Mouse (Mus musculus) left cerebral cortex, adult 2 months (tissue): ENCODE results near the gene Rec114. TPM values are rescaled to one million over a fixed set of nuclear protein-coding genes. Genes with fewer than 3 reads are reported as not detected.

Experiments used
- DNase-seq, 2 experiments: peaks; one replicate each; pipeline ENCODE4 v3.0.0; 2021 to 2022; ENCODE audit warnings: low spot score in 2 of 2, mixed read lengths in 1 of 2; ENCODE audit errors: extremely low spot score in 1 of 2
- H3K27ac ChIP-seq: fragments of 200-600 bp; 2 replicates; pipeline ENCODE4 v1.8.1; 2022
- H3K4me3 ChIP-seq: fragments of 200-600 bp; 2 replicates; pipeline ENCODE4 v1.8.1; 2022
- CTCF ChIP-seq: fragments of 200-600 bp; IDR thresholded peaks from 2 replicates; pipeline ENCODE4 v1.8.1; 2022; ENCODE audit warnings: antibody characterized with exemption, mild to moderate bottlenecking, moderate library complexity
- intact Hi-C: fragments of 180-260 bp; cut with DNase I; formaldehyde crosslinking; loops from one replicate; pipeline ENCODE4 v1.15.1; 2025
- total RNA-seq, 2 experiments: library from RNA; stranded (reverse); gene quantifications; 2 replicates each; pipeline ENCODE4 v1.2.3; 2021

Gene Rec114
- total RNA-seq, 2 experiments from 2014 or later = 0.70 TPM

- intact Hi-C loops = no loop called here
- Histone ChIP-seq H3K4me3 (no peak overlapping the region), H3K27ac (no peak overlapping the region)
- TF ChIP-seq CTCF = no peak
- DNase-seq = no peak
These were observed 4.4 kb upstream of the Rec114 start for GRCm38 (mm10) chr9:58748142-58748541.

- H3K4me3 ChIP-seq = no peak overlapping the region
- intact Hi-C loops = no loop called here
- no peak for TF ChIP-seq CTCF
- no peak for DNase-seq
- no peak overlapping the region for H3K27ac ChIP-seq
These were observed 3.6 kb upstream of the Rec114 start for GRCm38 (mm10) chr9:58747328-58747755.

- TF ChIP-seq CTCF = no peak
- DNase-seq = no peak
- Histone ChIP-seq H3K4me3 (no peak overlapping the region), H3K27ac (no peak overlapping the region)
- intact Hi-C loops = no loop called here
These were observed 1.1 kb downstream of the Rec114 start for GRCm38 (mm10) chr9:58742692-58743091.

- intact Hi-C loops = no loop called here
- Histone ChIP-seq H3K27ac (no peak overlapping the region), H3K4me3 (no peak overlapping the region)
- no peak for DNase-seq
- TF ChIP-seq CTCF = no peak
These were observed 2.4 kb downstream of the Rec114 start for GRCm38 (mm10) chr9:58741369-58741768.

GRCm38 (mm10) chr9:58739791-58740190, 4.0 kb downstream of the Rec114 start:
- no peak for TF ChIP-seq CTCF
- intact Hi-C loops = no loop called here
- Histone ChIP-seq H3K27ac (no peak overlapping the region), H3K4me3 (no peak overlapping the region)
- no peak for DNase-seq

- no peak for TF ChIP-seq CTCF
- no peak for DNase-seq
- intact Hi-C loops = no loop called here
- no peak overlapping the region for H3K27ac ChIP-seq
- H3K4me3 ChIP-seq = no peak overlapping the region
These were observed 20.6 kb downstream of the Rec114 start for GRCm38 (mm10) chr9:58723165-58723564.

- no peak for TF ChIP-seq CTCF
- no peak overlapping the region for H3K27ac ChIP-seq
- intact Hi-C loops = no loop called here
- DNase-seq = no peak
- H3K4me3 ChIP-seq = no peak overlapping the region
These were observed 21.6 kb downstream of the Rec114 start for GRCm38 (mm10) chr9:58722151-58722550.

GRCm38 (mm10) chr9:58721021-58721420, 22.7 kb downstream of the Rec114 start:
- DNase-seq = no peak
- TF ChIP-seq CTCF = no peak
- no peak overlapping the region for H3K4me3 ChIP-seq
- intact Hi-C loops = no loop called here
- no peak overlapping the region for H3K27ac ChIP-seq

GRCm38 (mm10) chr9:58720167-58720566, 23.6 kb downstream of the Rec114 start:
- H3K4me3 ChIP-seq = no peak overlapping the region

GRCm38 (mm10) chr9:58719471-58719870, 24.3 kb downstream of the Rec114 start:
- no peak for DNase-seq
- H3K27ac ChIP-seq = no peak overlapping the region
- intact Hi-C loops = no loop called here
- no peak overlapping the region for H3K4me3 ChIP-seq
- no peak for TF ChIP-seq CTCF

More at GRCm38 (mm10) chr9:58720167-58720566, 23.6 kb downstream of the Rec114 start:
- DNase-seq = no peak
- no peak for TF ChIP-seq CTCF
- intact Hi-C loops = no loop called here
- H3K27ac ChIP-seq = no peak overlapping the region

GRCm38 (mm10) chr9:58718964-58719363, 24.8 kb downstream of the Rec114 start:
- intact Hi-C loops = no loop called here
- Histone ChIP-seq H3K4me3 (no peak overlapping the region), H3K27ac (no peak overlapping the region)
- no peak for TF ChIP-seq CTCF
- DNase-seq = no peak

GRCm38 (mm10) chr9:58716886-58717285, 26.9 kb downstream of the Rec114 start:
- intact Hi-C loops = no loop called here
- H3K4me3 ChIP-seq = no peak overlapping the region
- no peak overlapping the region for H3K27ac ChIP-seq
- no peak for TF ChIP-seq CTCF
- no peak for DNase-seq

- Histone ChIP-seq H3K4me3 (no peak overlapping the region), H3K27ac (no peak overlapping the region)
- no peak for TF ChIP-seq CTCF
- intact Hi-C loops = loop anchor here (1.0 to 5.0 kb wide), 2 partner anchors 112 to 164 kb away; partner anchors contain the start of gene Hcn4
- DNase-seq = no peak
These were observed 33.1 kb downstream of the Rec114 start for GRCm38 (mm10) chr9:58710642-58711041.
